Mouse (Mus musculus) thymus, adult 2 months (tissue): ENCODE data around the gene Lipa. TPM values are rescaled to one million over a fixed set of nuclear protein-coding genes. Genes with fewer than 3 reads are reported as not detected.

Source experiments
- DNase-seq: peaks from one replicate; pipeline ENCODE4 v3.0.0; 2021
- H3K27ac ChIP-seq: fragments of 200-500 bp; 2 replicates; pipeline ENCODE4 v1.5.1; 2012; ENCODE audit warnings: low read length, control low read depth; ENCODE audit not compliant: control insufficient read depth, insufficient read depth
- H3K27me3 ChIP-seq: fragments of 200-500 bp; 2 replicates; pipeline ENCODE4 v1.6.1; 2012; ENCODE audit warnings: mild to moderate bottlenecking, low read length, moderate library complexity, mixed read lengths; ENCODE audit not compliant: control insufficient read depth, insufficient read depth
- H3K36me3 ChIP-seq: fragments of 200-500 bp; 2 replicates; pipeline ENCODE4 v1.6.1; 2012; ENCODE audit warnings: mild to moderate bottlenecking, low read length, moderate library complexity; ENCODE audit not compliant: control insufficient read depth, insufficient read depth
- H3K4me1 ChIP-seq: fragments of 200-500 bp; replicated peaks from 2 replicates; pipeline ENCODE4 v1.6.1; 2012; ENCODE audit warnings: low read length; ENCODE audit not compliant: control insufficient read depth, insufficient read depth
- H3K4me3 ChIP-seq: fragments of 200-500 bp; 2 replicates; pipeline ENCODE4 v1.5.1; 2012; ENCODE audit warnings: mild to moderate bottlenecking, low read length, control low read depth, moderate library complexity; ENCODE audit not compliant: control insufficient read depth, insufficient read depth
- CTCF ChIP-seq: fragments of 200-500 bp; IDR thresholded peaks from 2 replicates; pipeline ENCODE4 v1.5.1; 2012; ENCODE audit warnings: mild to moderate bottlenecking, control low read depth, low read length, moderate library complexity, borderline replicate concordance; ENCODE audit not compliant: control insufficient read depth, poor library complexity, insufficient read depth; ENCODE audit errors: extremely low read depth
- POLR2A ChIP-seq: fragments of 200-500 bp; IDR thresholded peaks from 2 replicates; pipeline ENCODE4 v1.6.1; 2012; ENCODE audit warnings: mild to moderate bottlenecking, low read length, control low read depth, moderate library complexity; ENCODE audit not compliant: control insufficient read depth, poor library complexity, insufficient read depth; ENCODE audit errors: extremely low read depth
- WGBS: fragments of 180-500 bp; shearing (Covaris S2); methylation state at CpG from one replicate; pipeline ENCODE4 v1.1.7; 2018; 5-methylcytosine and 5-hydroxymethylcytosine counted together
- polyA plus RNA-seq: library from polyadenylated mRNA; depleted of rRNA; stranded (reverse); fragments of >200 nt; gene quantifications from 2 replicates; pipeline ENCODE4 v1.2.3, GENCODE M21; 2012; rRNA removed

The Lipa gene
- polyA plus RNA-seq, 1 experiment, result 136 TPM

GRCm38 (mm10) chr19:34461451-34462019, 65.7 kb downstream of the Lipa start:
- no peak overlapping the region for H3K4me3 ChIP-seq
- 100% methylated on average over 1 of the region's 1 CpGs for WGBS
- TF ChIP-seq POLR2A (no peak), CTCF (no peak)
- H3K4me1 ChIP-seq, result no peaks in the 10 kb centered on the region
- DNase-seq, result no peak
- no peak overlapping the region for H3K27ac ChIP-seq
- no peaks in the 10 kb centered on the region for H3K27me3 ChIP-seq
- no peaks in the 10 kb centered on the region for H3K36me3 ChIP-seq

- Histone ChIP-seq H3K27ac (no peak overlapping the region), H3K4me3 (no peak overlapping the region), H3K4me1 (no peaks in the 10 kb centered on the region), H3K36me3 (no peaks in the 10 kb centered on the region), H3K27me3 (no peaks in the 10 kb centered on the region)
- WGBS, result 41% methylated on average over 1 of the region's 1 CpGs
- DNase-seq, result no peak
- no peak for TF ChIP-seq POLR2A
- no peak for TF ChIP-seq CTCF
These were observed 76.4 kb downstream of the Lipa start for GRCm38 (mm10) chr19:34450784-34451370.

GRCm38 (mm10) chr19:34448851-34449250, 78.4 kb downstream of the Lipa start:
- Histone ChIP-seq H3K4me1 (no peaks in the 10 kb centered on the region), H3K27ac (no peak overlapping the region), H3K27me3 (no peaks in the 10 kb centered on the region), H3K4me3 (no peak overlapping the region), H3K36me3 (no peaks in the 10 kb centered on the region)
- DNase-seq, result no peak
- WGBS, result 97% methylated on average over 1 of the region's 1 CpGs
- no peak for TF ChIP-seq CTCF
- TF ChIP-seq POLR2A, result no peak

GRCm38 (mm10) chr19:34445410-34446012, 81.8 kb downstream of the Lipa start:
- no peak for DNase-seq
- 84% methylated on average over 4 of the region's 4 CpGs for WGBS
- no peak overlapping the region for H3K4me3 ChIP-seq

GRCm38 (mm10) chr19:34444785-34445184, 82.5 kb downstream of the Lipa start:
- Histone ChIP-seq H3K27me3 (no peaks in the 10 kb centered on the region), H3K4me1 (no peaks in the 10 kb centered on the region), H3K27ac (no peak overlapping the region), H3K36me3 (no peaks in the 10 kb centered on the region), H3K4me3 (no peak overlapping the region)
- no peak for TF ChIP-seq CTCF
- TF ChIP-seq POLR2A, result no peak
- no peak for DNase-seq
- WGBS, result 75% methylated on average over 3 of the region's 3 CpGs

More at GRCm38 (mm10) chr19:34445410-34446012, 81.8 kb downstream of the Lipa start:
- no peaks in the 10 kb centered on the region for H3K36me3 ChIP-seq
- TF ChIP-seq CTCF (no peak), POLR2A (no peak)
- no peak overlapping the region for H3K27ac ChIP-seq
- H3K4me1 ChIP-seq, result no peaks in the 10 kb centered on the region
- no peaks in the 10 kb centered on the region for H3K27me3 ChIP-seq

Other genes with a start within 250 kb of the Lipa start
- gene Fas, start 236.8 kb downstream of the Lipa start, polyA plus RNA-seq, result 12.1 and 14.3 TPM in 2 replicates
- gene Ch25h, start 52.3 kb downstream of the Lipa start, polyA plus RNA-seq, result 9.4 and 13.6 TPM in 2 replicates
- 5.5 and 7.4 TPM in 2 replicates for gene Ifit2, start 23.2 kb upstream of the Lipa start, polyA plus RNA-seq
- gene Ifit3, start 56.1 kb upstream of the Lipa start, polyA plus RNA-seq, result 6.1 and 7.8 TPM in 2 replicates
- 1.6 and 2.2 TPM in 2 replicates for gene Ifit1bl1, start 74.5 kb upstream of the Lipa start, polyA plus RNA-seq
- gene Ifit3b, start 80.5 kb upstream of the Lipa start, polyA plus RNA-seq, result 1.5 and 2.3 TPM in 2 replicates
- 0.07 and 0.11 TPM in 2 replicates for gene Ifit1bl2, start 113.3 kb upstream of the Lipa start, polyA plus RNA-seq
- 10.0 and 13.2 TPM in 2 replicates for gene Ifit1, start 113.4 kb upstream of the Lipa start, polyA plus RNA-seq
- gene Slc16a12, start 219.8 kb upstream of the Lipa start, polyA plus RNA-seq, result 0.28 and 0.44 TPM in 2 replicates